Mouse (Mus musculus) lung, adult 2 months (tissue): ENCODE data around the gene Hvcn1. TPM values are rescaled to one million over a fixed set of nuclear protein-coding genes. Genes with fewer than 3 reads are reported as not detected.
A peak's percentile ranks its signal among the peaks of the same experiment; 100 is the strongest.

Experiments
- DNase-seq: peaks from one replicate; pipeline ENCODE4 v3.0.0; 2022
- H3K4me1 ChIP-seq: fragments of 200-500 bp; 2 replicates; pipeline ENCODE4 v1.6.1; 2011; ENCODE audit warnings: low read length; ENCODE audit not compliant: control insufficient read depth, insufficient read depth
- H3K4me3 ChIP-seq: fragments of 200-500 bp; replicated peaks from 2 replicates; pipeline ENCODE3; 2011; ENCODE audit warnings: low read depth, mild to moderate bottlenecking, control low read depth, low read length; ENCODE audit errors: extremely low read depth
- CTCF ChIP-seq: fragments of 200-500 bp; IDR thresholded peaks from 2 replicates; pipeline ENCODE4 v1.5.1; 2011; ENCODE audit warnings: mild to moderate bottlenecking, low read length, control low read depth; ENCODE audit not compliant: insufficient read depth
- POLR2A ChIP-seq: fragments of 200-500 bp; IDR thresholded peaks from 2 replicates; pipeline ENCODE4 v1.6.1; 2011; ENCODE audit warnings: low read depth, mild to moderate bottlenecking, control low read depth, low read length, borderline replicate concordance; ENCODE audit errors: extremely low read depth
- WGBS: fragments of 180-500 bp; shearing (Covaris S2); methylation state at CpG from one replicate; pipeline ENCODE4 v1.1.7; 2018; 5-methylcytosine and 5-hydroxymethylcytosine counted together
- polyA plus RNA-seq: library from polyadenylated mRNA; depleted of rRNA; stranded (reverse); fragments of >200 nt; gene quantifications from 2 replicates; pipeline ENCODE4 v1.2.3, GENCODE M21; 2012

Hvcn1 gene
- polyA plus RNA-seq, 1 experiment = 21.9 TPM

DNA sequence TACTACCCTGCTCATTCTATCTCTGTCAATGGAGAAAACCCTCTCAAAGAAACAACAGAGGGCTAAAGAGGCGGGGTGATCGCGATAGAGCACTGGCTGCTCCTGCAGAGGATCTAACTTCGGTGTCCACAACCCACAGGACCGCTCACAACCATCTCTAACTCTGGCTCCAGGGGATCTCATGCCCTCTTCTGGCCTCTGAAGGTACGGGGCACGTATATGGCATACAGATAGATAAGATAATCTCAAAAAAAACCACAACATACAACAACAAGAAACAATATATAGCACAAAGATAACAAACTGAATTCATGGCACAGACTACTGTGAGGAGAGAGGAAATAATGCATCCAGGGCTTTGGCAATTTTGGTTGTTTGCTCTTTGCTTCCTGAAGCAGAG, 55.5 kb downstream of the Hvcn1 start:
- TF ChIP-seq CTCF = no peak
- no peak for TF ChIP-seq POLR2A
- Histone ChIP-seq H3K4me3 (no peak overlapping the region), H3K4me1 (peaks cover 8% of the 10 kb centered on the region)
- 63% methylated on average over 7 of the region's 7 CpGs for WGBS
- DNase-seq = no peak

DNA sequence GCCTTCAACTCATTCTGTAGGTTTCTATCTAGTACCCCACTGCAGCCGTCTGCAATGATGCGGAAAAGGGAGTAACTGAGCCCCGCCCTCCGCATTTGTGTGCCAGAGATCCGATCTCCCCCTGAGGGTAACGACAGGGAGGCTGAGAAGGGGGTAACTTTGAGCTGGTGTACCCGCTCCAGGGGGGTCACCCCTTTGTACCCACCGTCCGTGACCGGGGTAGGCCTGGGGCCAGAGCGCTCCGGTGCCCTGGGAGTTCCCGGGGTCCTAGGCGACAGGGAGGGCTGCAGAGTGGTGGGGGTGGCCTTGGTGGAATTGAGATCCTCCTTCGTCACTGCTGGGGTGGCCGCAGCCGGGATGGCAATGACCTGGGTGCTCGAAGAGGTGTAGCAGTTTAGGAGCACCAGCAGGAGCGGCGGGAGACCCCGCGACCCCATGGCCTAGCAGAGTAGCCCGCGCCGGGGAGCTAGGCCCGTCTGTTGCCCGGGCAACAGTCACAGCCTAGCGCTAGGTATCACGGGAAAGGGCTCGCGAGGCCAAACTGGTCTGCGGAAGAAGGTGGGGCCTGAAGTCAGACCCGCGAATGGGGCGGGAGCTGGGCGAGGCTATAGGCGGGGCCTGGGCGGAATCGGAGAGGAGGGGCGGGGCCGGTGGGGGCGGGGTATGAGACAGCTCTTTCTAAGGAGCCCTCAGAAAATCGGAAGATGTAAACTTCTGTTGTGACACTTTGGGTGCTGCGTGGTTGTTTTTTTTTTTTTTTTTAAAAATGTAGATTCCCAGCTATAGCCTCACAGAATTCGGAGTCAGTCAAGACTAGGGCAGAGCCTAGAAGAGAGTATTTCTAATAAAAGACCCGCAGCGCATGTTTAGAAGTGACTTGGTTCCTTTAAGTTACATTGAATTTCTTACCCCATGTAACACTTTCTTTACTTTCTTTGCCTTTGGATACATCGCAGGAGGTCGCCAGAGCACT, 57.6 kb downstream of the Hvcn1 start, which contains the start of gene Tctn1:
Gene Tctn1 (minus strand): TSS at position 528 of the 973 bp plus-strand sequence.
- Histone ChIP-seq H3K4me1 (peaks cover 8% of the 10 kb centered on the region), H3K4me3 (peak within 1 kb of the TSS; percentile 94)
- TF ChIP-seq POLR2A (peak; percentile 52; the same call in 1 of the 2 replicates), CTCF (no peak)
- peak; percentile 79 for DNase-seq
- WGBS = under 1% methylated on average over 49 of the region's 49 CpGs

DNA sequence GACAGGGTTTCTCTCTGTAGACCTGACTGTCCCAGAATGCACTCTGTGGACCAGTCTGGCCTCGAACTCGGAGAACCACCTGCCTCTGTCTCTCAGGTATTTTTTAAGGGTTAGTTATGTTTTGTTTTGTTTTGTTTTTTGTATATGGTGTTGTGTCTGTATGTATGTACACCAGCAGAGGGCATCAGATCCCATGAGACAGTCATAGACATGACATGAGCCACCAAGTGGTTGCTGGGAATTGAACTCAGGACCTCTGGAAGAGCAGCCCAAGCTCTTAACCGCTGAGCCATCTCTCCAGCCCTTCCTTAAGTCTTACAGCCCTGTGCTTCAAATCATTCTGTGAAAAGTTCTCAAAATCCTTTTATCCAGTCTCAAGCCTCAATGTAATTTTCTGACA, 58.6 kb downstream of the Hvcn1 start:
- Histone ChIP-seq H3K4me3 (no peak overlapping the region), H3K4me1 (peaks cover 8% of the 10 kb centered on the region)
- TF ChIP-seq CTCF (0 out of 2 replicates have a peak, but pooled peaks have one; percentile 3), POLR2A (no peak)
- DNase-seq = no peak
- whole genome bisulfite sequencing = 56% methylated on average over 3 of the region's 3 CpGs

DNA sequence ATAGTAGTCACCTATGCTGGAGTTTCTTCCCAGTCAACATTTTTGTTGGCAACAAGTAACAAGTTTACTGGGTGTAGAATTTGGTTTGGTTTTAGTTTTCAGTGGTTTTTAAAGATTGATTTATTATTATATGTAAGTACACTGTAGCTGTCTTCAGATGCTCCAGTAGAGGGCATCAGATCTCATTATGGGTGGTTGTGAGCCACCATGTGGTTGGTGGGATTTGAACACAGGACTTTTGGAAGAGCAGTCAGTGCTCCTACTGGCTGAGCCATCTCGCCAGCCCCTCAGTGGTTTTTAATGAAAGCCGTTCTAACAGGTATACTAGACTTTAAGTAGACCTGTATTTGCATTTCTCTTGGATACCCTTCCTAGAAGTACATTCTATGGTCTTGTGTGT, 59.3 kb downstream of the Hvcn1 start:
- WGBS = 88% methylated on average over 2 of the region's 2 CpGs

DNA sequence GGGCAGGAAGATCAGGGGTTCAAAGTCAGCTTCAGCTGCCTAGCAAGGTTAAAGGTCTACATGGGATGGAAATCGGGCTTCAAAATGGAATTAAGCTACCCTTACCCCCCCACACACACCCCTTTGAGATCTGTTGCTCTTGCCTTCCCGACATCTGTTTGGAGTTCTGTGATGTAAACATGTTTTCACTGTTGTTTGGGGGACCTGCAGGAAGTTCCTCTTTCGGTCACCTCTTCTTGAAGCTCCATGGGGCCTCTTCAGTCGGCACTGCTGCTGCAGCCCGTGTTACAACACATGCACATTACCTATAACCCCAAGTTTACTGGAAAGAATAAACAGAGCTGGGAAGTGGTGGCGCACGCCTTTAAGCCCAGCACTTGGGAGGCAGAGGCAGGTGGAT, 60.5 kb downstream of the Hvcn1 start:
- H3K4me1 ChIP-seq = peaks cover 8% of the 10 kb centered on the region
- TF ChIP-seq POLR2A (no peak), CTCF (no peak)
- H3K4me3 ChIP-seq = no peak overlapping the region
- 57% methylated on average over 7 of the region's 7 CpGs for WGBS
- DNase-seq = no peak

More for the DNA sequence above, 59.3 kb downstream of the Hvcn1 start:
- H3K4me3 ChIP-seq = no peak overlapping the region
- H3K4me1 ChIP-seq = peaks cover 8% of the 10 kb centered on the region
- TF ChIP-seq CTCF (no peak), POLR2A (no peak)
- no peak for DNase-seq

DNA sequence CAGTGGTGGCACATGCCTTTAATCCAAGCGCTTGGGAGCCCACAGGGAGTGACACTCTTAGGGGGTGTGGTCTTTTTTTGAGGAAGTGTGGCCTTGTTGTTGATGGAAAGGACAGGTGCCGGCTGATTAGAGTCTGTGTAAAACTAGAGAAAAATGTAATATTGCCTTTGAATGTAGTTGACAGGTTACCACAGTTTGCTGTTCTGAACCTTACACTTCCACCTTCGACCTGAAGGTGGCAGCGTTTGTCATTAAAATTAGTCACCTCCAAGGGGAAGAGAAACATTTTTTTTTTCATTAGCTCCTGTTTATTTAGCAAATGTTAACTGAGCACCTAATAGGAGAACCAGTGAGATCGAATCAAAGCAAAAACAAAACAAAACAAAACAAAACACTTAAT, 61.3 kb downstream of the Hvcn1 start:
- DNase-seq = peak; percentile 82
- Histone ChIP-seq H3K4me3 (no peak overlapping the region), H3K4me1 (peaks cover 8% of the 10 kb centered on the region)
- 15% methylated on average over 5 of the region's 5 CpGs for WGBS
- TF ChIP-seq POLR2A (no peak), CTCF (peak; percentile 39; the same call in 1 of the 2 replicates)

DNA sequence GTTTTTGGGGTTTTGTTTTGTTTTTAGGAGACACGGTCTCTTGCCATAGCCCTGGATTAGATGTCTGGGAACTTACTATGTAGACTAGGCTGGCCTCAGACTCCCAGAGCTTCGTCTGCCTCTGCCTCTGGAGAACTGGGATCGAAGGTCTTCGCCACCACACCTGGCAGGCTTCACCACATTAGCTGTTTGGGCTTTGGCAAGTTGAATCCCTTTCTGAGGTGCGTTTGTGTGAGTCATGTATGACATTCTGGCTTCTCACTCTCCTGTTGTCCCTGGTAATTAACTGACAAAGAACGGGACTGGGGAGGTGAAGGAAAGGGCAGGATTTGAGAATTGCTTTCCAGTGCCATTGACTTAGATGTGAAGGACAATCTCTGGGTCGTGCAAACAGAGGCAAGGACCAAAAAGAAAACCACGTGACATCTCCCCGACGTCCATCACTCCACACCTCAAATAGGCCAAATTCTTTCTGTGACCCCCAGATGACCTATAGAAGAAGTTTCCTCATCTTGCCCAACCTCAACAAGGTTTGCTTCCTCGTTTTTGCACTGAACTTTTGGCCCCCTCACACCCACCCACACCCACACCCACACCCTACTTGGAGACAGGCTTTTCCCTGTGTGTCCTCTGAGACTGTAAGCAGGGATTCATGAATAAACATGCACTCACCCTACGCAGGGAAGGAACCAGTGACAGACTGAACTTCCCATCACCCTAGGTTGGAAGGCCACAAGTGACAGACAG, 62.4 kb downstream of the Hvcn1 start:
- no peak for TF ChIP-seq POLR2A
- TF ChIP-seq CTCF = no peak
- peaks cover 3% of the 10 kb centered on the region; the same call in 1 of the 2 replicates for H3K4me1 ChIP-seq
- 53% methylated on average over 12 of the region's 12 CpGs for WGBS
- no peak for DNase-seq
- H3K4me3 ChIP-seq = no peak overlapping the region

DNA sequence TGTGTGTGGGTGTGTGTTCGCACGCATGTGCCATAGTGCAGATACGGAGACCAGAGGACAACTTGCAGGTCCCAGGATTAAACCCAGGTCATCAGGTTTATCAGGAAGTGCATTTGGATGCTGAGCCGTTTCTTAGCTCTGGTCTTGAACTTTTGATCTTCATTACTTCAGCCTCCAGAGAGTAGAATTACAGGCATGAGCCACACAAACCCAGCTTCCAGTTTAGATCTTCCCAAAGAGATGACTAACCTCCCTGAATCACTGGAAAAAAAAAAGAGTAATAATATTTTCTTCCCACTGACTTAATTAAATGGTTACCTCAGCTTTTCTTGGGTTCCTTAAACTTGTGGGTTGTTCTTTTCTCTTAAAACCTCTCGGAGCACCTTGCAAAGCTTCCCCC, 66.2 kb downstream of the Hvcn1 start:
- Histone ChIP-seq H3K4me3 (no peak overlapping the region), H3K4me1 (no peaks in the 10 kb centered on the region; the same call in 1 of the 2 replicates)
- TF ChIP-seq POLR2A (no peak), CTCF (no peak)
- DNase-seq = no peak
- 79% methylated on average over 5 of the region's 5 CpGs for WGBS

DNA sequence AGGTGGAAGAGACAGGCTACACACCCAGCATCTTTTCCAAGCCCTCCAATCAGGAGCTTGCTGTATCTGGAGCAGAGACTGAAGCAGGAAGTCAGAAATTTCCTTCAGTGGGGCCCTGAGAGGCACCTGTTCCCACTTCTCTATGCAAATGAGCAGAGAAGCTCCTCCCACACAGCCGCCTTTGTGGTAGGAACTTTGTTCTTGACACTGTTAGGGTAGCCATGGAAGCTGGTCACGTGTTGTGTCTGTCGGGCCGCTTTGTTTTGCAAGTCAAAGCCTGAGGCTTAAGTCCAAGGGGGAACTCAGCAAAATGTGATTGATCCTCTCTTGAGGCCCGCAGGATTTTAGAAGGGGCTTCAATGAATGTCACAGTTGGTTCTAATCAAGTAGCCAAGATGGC, 68.2 kb downstream of the Hvcn1 start:
- H3K4me3 ChIP-seq = no peak overlapping the region
- no peak for DNase-seq
- 29% methylated on average over 5 of the region's 5 CpGs for WGBS
- TF ChIP-seq POLR2A = no peak
- no peak for TF ChIP-seq CTCF
- H3K4me1 ChIP-seq = no peaks in the 10 kb centered on the region
